Mouse (Mus musculus): ENCODE results near the gene Serf1. TPM values are rescaled to one million over a fixed set of nuclear protein-coding genes. Genes with fewer than 3 reads are reported as not detected.
A peak's percentile ranks its signal among the peaks of the same experiment; 100 is the strongest.

Gene Serf1
- polyA plus RNA-seq (2012; rRNA removed), result 1.1 and 3.9 TPM in 2 replicates

- no peak within 1 kb of the TSS for H3K27ac ChIP-seq (ENCODE audit: insufficient read depth, low read depth, low read length)
Observed at GRCm38 (mm10) chr13:100107652-100108472, at the start of gene Serf1. TSS of gene Serf1 (plus strand) at chr13:100108012.

GRCm38 (mm10) chr13:100063936-100064335 lies 43.9 kb upstream of the Serf1 start:
- 90% methylated on average over 3 of the region's 3 CpGs for WGBS
- Histone ChIP-seq H3K4me3 (ENCODE audit: low read depth, low read length) (no peak overlapping the region), H3K36me3 (ENCODE audit: control insufficient read depth, insufficient read depth, low read length) (peaks cover 62% of the 10 kb centered on the region)

More at GRCm38 (mm10) chr13:100107652-100108472, at the start of gene Serf1:
- Histone ChIP-seq H3K27me3 (ENCODE audit: control insufficient read depth, insufficient read depth, low read length) (no peaks in the 10 kb centered on the region), H3K4me3 (ENCODE audit: low read depth, low read length) (peak within 1 kb of the TSS; percentile 76), H3K4me1 (ENCODE audit: control insufficient read depth, insufficient read depth, insufficient read length, low read length) (peaks cover 8% of the 10 kb centered on the region), H3K36me3 (ENCODE audit: control insufficient read depth, insufficient read depth, low read length) (no peaks in the 10 kb centered on the region)
- TF ChIP-seq CTCF (IDR thresholded peaks at IDR 0.05; ENCODE audit: extremely low read depth, insufficient read length, insufficient replicate concordance, low read depth, low read length) (no peak), POLR2A (IDR thresholded peaks at IDR 0.05; ENCODE audit: low read depth, low read length) (0 out of 2 replicates have a peak, but pooled peaks have one; percentile 23)
- under 1% methylated on average over 75 of the region's 76 CpGs for WGBS

GRCm38 (mm10) chr13:100067821-100068220 lies 40.0 kb upstream of the Serf1 start:
- H3K4me1 ChIP-seq (ENCODE audit: control insufficient read depth, insufficient read depth, insufficient read length, low read length), result no peaks in the 10 kb centered on the region
- WGBS, result 69% methylated on average over 6 of the region's 6 CpGs
- H3K27ac ChIP-seq (ENCODE audit: insufficient read depth, low read depth, low read length), result no peak overlapping the region
- no peak overlapping the region for H3K4me3 ChIP-seq (ENCODE audit: low read depth, low read length)
- no peaks in the 10 kb centered on the region for H3K27me3 ChIP-seq (ENCODE audit: control insufficient read depth, insufficient read depth, low read length)
- H3K36me3 ChIP-seq (ENCODE audit: control insufficient read depth, insufficient read depth, low read length), result peaks cover 58% of the 10 kb centered on the region
- TF ChIP-seq POLR2A (IDR thresholded peaks at IDR 0.05; ENCODE audit: low read depth, low read length) (no peak), CTCF (IDR thresholded peaks at IDR 0.05; ENCODE audit: extremely low read depth, insufficient read length, insufficient replicate concordance, low read depth, low read length) (no peak)

More at GRCm38 (mm10) chr13:100063936-100064335, 43.9 kb upstream of the Serf1 start:
- Histone ChIP-seq H3K27me3 (ENCODE audit: control insufficient read depth, insufficient read depth, low read length) (no peaks in the 10 kb centered on the region), H3K4me1 (ENCODE audit: control insufficient read depth, insufficient read depth, insufficient read length, low read length) (no peaks in the 10 kb centered on the region), H3K27ac (ENCODE audit: insufficient read depth, low read depth, low read length) (no peak overlapping the region)
- TF ChIP-seq CTCF (IDR thresholded peaks at IDR 0.05; ENCODE audit: extremely low read depth, insufficient read length, insufficient replicate concordance, low read depth, low read length), result no peak
- TF ChIP-seq POLR2A (IDR thresholded peaks at IDR 0.05; ENCODE audit: low read depth, low read length), result no peak

GRCm38 (mm10) chr13:100071473-100071872 lies 36.3 kb upstream of the Serf1 start:
- TF ChIP-seq CTCF (IDR thresholded peaks at IDR 0.05; ENCODE audit: extremely low read depth, insufficient read length, insufficient replicate concordance, low read depth, low read length) (no peak), POLR2A (IDR thresholded peaks at IDR 0.05; ENCODE audit: low read depth, low read length) (no peak)

GRCm38 (mm10) chr13:100098808-100099207 lies 9.0 kb upstream of the Serf1 start:
- no peak overlapping the region for H3K4me3 ChIP-seq (ENCODE audit: low read depth, low read length)
- no peak for TF ChIP-seq POLR2A (IDR thresholded peaks at IDR 0.05; ENCODE audit: low read depth, low read length)
- no peak for TF ChIP-seq CTCF (IDR thresholded peaks at IDR 0.05; ENCODE audit: extremely low read depth, insufficient read length, insufficient replicate concordance, low read depth, low read length)
- peaks cover 38% of the 10 kb centered on the region for H3K36me3 ChIP-seq (ENCODE audit: control insufficient read depth, insufficient read depth, low read length)
- H3K4me1 ChIP-seq (ENCODE audit: control insufficient read depth, insufficient read depth, insufficient read length, low read length), result 0 out of 2 replicates have a peak, but pooled peaks cover 3% of the 10 kb centered on the region
- no peaks in the 10 kb centered on the region for H3K27me3 ChIP-seq (ENCODE audit: control insufficient read depth, insufficient read depth, low read length)
- 80% methylated on average over 6 of the region's 6 CpGs for WGBS
- H3K27ac ChIP-seq (ENCODE audit: insufficient read depth, low read depth, low read length), result no peak overlapping the region

More at GRCm38 (mm10) chr13:100071473-100071872, 36.3 kb upstream of the Serf1 start:
- WGBS, result 76% methylated on average over 8 of the region's 8 CpGs
- no peaks in the 10 kb centered on the region for H3K27me3 ChIP-seq (ENCODE audit: control insufficient read depth, insufficient read depth, low read length)
- H3K4me1 ChIP-seq (ENCODE audit: control insufficient read depth, insufficient read depth, insufficient read length, low read length), result no peaks in the 10 kb centered on the region
- no peak overlapping the region for H3K27ac ChIP-seq (ENCODE audit: insufficient read depth, low read depth, low read length)
- H3K4me3 ChIP-seq (ENCODE audit: low read depth, low read length), result no peak overlapping the region
- H3K36me3 ChIP-seq (ENCODE audit: control insufficient read depth, insufficient read depth, low read length), result peaks cover 56% of the 10 kb centered on the region

GRCm38 (mm10) chr13:100103052-100103658 lies 4.7 kb upstream of the Serf1 start:
- Histone ChIP-seq H3K4me1 (ENCODE audit: control insufficient read depth, insufficient read depth, insufficient read length, low read length) (peaks cover 4% of the 10 kb centered on the region; the same call in 1 of the 2 replicates), H3K27ac (ENCODE audit: insufficient read depth, low read depth, low read length) (peak overlapping the region; percentile 59), H3K4me3 (ENCODE audit: low read depth, low read length) (peak overlapping the region; percentile 99), H3K36me3 (ENCODE audit: control insufficient read depth, insufficient read depth, low read length) (peaks cover 5% of the 10 kb centered on the region), H3K27me3 (ENCODE audit: control insufficient read depth, insufficient read depth, low read length) (no peaks in the 10 kb centered on the region)
- no peak for TF ChIP-seq POLR2A (IDR thresholded peaks at IDR 0.05; ENCODE audit: low read depth, low read length)
- TF ChIP-seq CTCF (IDR thresholded peaks at IDR 0.05; ENCODE audit: extremely low read depth, insufficient read length, insufficient replicate concordance, low read depth, low read length), result no peak
- WGBS, result 1% methylated on average over 15 of the region's 15 CpGs
